Mouse (Mus musculus) embryonic facial prominence, embryonic 10.5 days (tissue): ENCODE measurements around the gene Snrnp25. TPM values are rescaled to one million over a fixed set of nuclear protein-coding genes. Genes with fewer than 3 reads are reported as not detected.
"Not testable (repeated sequence)": the region's sequence is repeated elsewhere in the genome, so short reads cannot be mapped to it uniquely, and the experiment has no call there.

Experiments
- DNase-seq: peaks from one replicate; pipeline ENCODE4 v3.0.0-alpha.2; 2017; ENCODE audit warnings: low spot score
- H3K27ac ChIP-seq: fragments of 300-500 bp; sonication (generic); replicated peaks from 2 replicates; pipeline ENCODE4 v1.5.1; 2016; ENCODE audit warnings: mild to moderate bottlenecking
- H3K27me3 ChIP-seq: fragments of 300-500 bp; sonication (generic); replicated peaks from 2 replicates; pipeline ENCODE4 v1.6.1; 2016; ENCODE audit warnings: low read depth, mild to moderate bottlenecking; ENCODE audit not compliant: poor library complexity, severe bottlenecking
- H3K36me3 ChIP-seq: fragments of 300-500 bp; sonication (generic); replicated peaks from 2 replicates; pipeline ENCODE4 v1.6.1; 2016; ENCODE audit warnings: mild to moderate bottlenecking, moderate library complexity
- H3K4me1 ChIP-seq: fragments of 300-500 bp; sonication (generic); 2 replicates; pipeline ENCODE4 v1.6.1; 2016
- H3K4me3 ChIP-seq: fragments of 300-500 bp; sonication (generic); 2 replicates; pipeline ENCODE4 v1.5.1; 2016; ENCODE audit warnings: mild to moderate bottlenecking, moderate library complexity
- H3K9me3 ChIP-seq: fragments of 300-500 bp; sonication (generic); 2 replicates; pipeline ENCODE4 v1.6.1; 2016; ENCODE audit warnings: mild to moderate bottlenecking
- WGBS: fragments of 180-500 bp; shearing (Covaris S2); methylation state at CpG from one replicate; pipeline ENCODE4 v1.1.7; 2016; 5-methylcytosine and 5-hydroxymethylcytosine counted together
- polyA plus RNA-seq: library from polyadenylated mRNA; unstranded; fragments of >200 nt; fragmentation: Nextera tagmentation; extraction: Ambion mirVana; gene quantifications from 2 replicates; pipeline ENCODE4 v1.2.1, GENCODE M21; 2016

Gene Snrnp25
- polyA plus RNA-seq, 1 experiment from 2014 or later = 102 TPM

- no peak overlapping the region for H3K27ac ChIP-seq
- H3K27me3 ChIP-seq = peaks cover 20% of the 10 kb centered on the region
- no peak for DNase-seq
- peaks cover 19% of the 10 kb centered on the region for H3K4me1 ChIP-seq
- H3K9me3 ChIP-seq = no peaks in the 10 kb centered on the region
- no peak overlapping the region for H3K4me3 ChIP-seq
- 69% methylated on average over 14 of the region's 14 CpGs for WGBS
- no peaks in the 10 kb centered on the region for H3K36me3 ChIP-seq
Measured at GRCm38 (mm10) chr11:32198256-32198955, 6.8 kb upstream of the Snrnp25 start.

GRCm38 (mm10) chr11:32199230-32199629, 6.0 kb upstream of the Snrnp25 start:
- no peak for DNase-seq

GRCm38 (mm10) chr11:32200075-32200601, 5.1 kb upstream of the Snrnp25 start, which contains the start of gene Il9r:
Gene Il9r (minus strand): TSS chr11:32200279.
- no peaks in the 10 kb centered on the region for H3K36me3 ChIP-seq
- H3K4me1 ChIP-seq = peaks cover 26% of the 10 kb centered on the region
- no peak within 1 kb of the TSS for H3K27ac ChIP-seq
- DNase-seq = no peak
- WGBS = 78% methylated on average over 10 of the region's 10 CpGs
- H3K4me3 ChIP-seq = no peak within 1 kb of the TSS
- peaks cover 17% of the 10 kb centered on the region for H3K27me3 ChIP-seq
- no peaks in the 10 kb centered on the region for H3K9me3 ChIP-seq

More at GRCm38 (mm10) chr11:32199230-32199629, 6.0 kb upstream of the Snrnp25 start:
- 42% methylated on average over 6 of the region's 6 CpGs for WGBS
- H3K4me3 ChIP-seq = no peak overlapping the region
- H3K36me3 ChIP-seq = no peaks in the 10 kb centered on the region
- H3K27ac ChIP-seq = no peak overlapping the region
- peaks cover 19% of the 10 kb centered on the region for H3K4me1 ChIP-seq
- no peaks in the 10 kb centered on the region for H3K9me3 ChIP-seq
- peaks cover 23% of the 10 kb centered on the region for H3K27me3 ChIP-seq

GRCm38 (mm10) chr11:32200992-32201391, 4.2 kb upstream of the Snrnp25 start:
- Histone ChIP-seq H3K27me3 (peaks cover 17% of the 10 kb centered on the region), H3K4me1 (peaks cover 28% of the 10 kb centered on the region)
- not testable (repeated sequence) for DNase-seq, H3K9me3 ChIP-seq, H3K4me3 ChIP-seq, H3K36me3 ChIP-seq, H3K27ac ChIP-seq
- 64% methylated on average over 1 of the region's 1 CpGs for WGBS

GRCm38 (mm10) chr11:32201922-32202685, 3.1 kb upstream of the Snrnp25 start:
- no peaks in the 10 kb centered on the region for H3K9me3 ChIP-seq
- H3K27me3 ChIP-seq = peaks cover 17% of the 10 kb centered on the region
- H3K4me3 ChIP-seq = no peak overlapping the region
- H3K4me1 ChIP-seq = peaks cover 31% of the 10 kb centered on the region
- WGBS = 80% methylated on average over 11 of the region's 11 CpGs
- no peak for DNase-seq
- H3K36me3 ChIP-seq = peaks cover 4% of the 10 kb centered on the region
- H3K27ac ChIP-seq = no peak overlapping the region

- Histone ChIP-seq H3K9me3 (no peaks in the 10 kb centered on the region), H3K27ac (no peak overlapping the region), H3K4me3 (no peak overlapping the region), H3K4me1 (peaks cover 11% of the 10 kb centered on the region), H3K36me3 (peaks cover 89% of the 10 kb centered on the region), H3K27me3 (no peaks in the 10 kb centered on the region)
- DNase-seq = no peak
- WGBS = 88% methylated on average over 9 of the region's 9 CpGs
Measured at GRCm38 (mm10) chr11:32210623-32211022, 5.4 kb downstream of the Snrnp25 start.

- peaks cover 29% of the 10 kb centered on the region for H3K4me1 ChIP-seq
- no peaks in the 10 kb centered on the region for H3K27me3 ChIP-seq
- DNase-seq = no peak
- peaks cover 61% of the 10 kb centered on the region for H3K36me3 ChIP-seq
- H3K4me3 ChIP-seq = no peak overlapping the region
- H3K27ac ChIP-seq = no peak overlapping the region
- no peaks in the 10 kb centered on the region for H3K9me3 ChIP-seq
- WGBS = 93% methylated on average over 18 of the region's 18 CpGs
Measured at GRCm38 (mm10) chr11:32215372-32216162, 10.4 kb downstream of the Snrnp25 start.

GRCm38 (mm10) chr11:32216851-32217250, 11.6 kb downstream of the Snrnp25 start:
- Histone ChIP-seq H3K36me3 (peaks cover 48% of the 10 kb centered on the region), H3K4me3 (no peak overlapping the region), H3K27ac (no peak overlapping the region), H3K27me3 (no peaks in the 10 kb centered on the region), H3K4me1 (peaks cover 42% of the 10 kb centered on the region), H3K9me3 (no peaks in the 10 kb centered on the region)
- WGBS = 22% methylated on average over 8 of the region's 8 CpGs
- peak; percentile 79 for DNase-seq

- H3K4me1 ChIP-seq = peaks cover 56% of the 10 kb centered on the region
- H3K27ac ChIP-seq = peak overlapping the region; percentile 75
- peaks cover 13% of the 10 kb centered on the region; the same call in 1 of the 2 replicates for H3K27me3 ChIP-seq
- peaks cover 31% of the 10 kb centered on the region for H3K36me3 ChIP-seq
- no peaks in the 10 kb centered on the region for H3K9me3 ChIP-seq
- no peak for DNase-seq
- 0 out of 2 replicates have a peak overlapping the region, but pooled peaks have one; percentile 5 for H3K4me3 ChIP-seq
- 41% methylated on average over 6 of the region's 6 CpGs for WGBS
Measured at GRCm38 (mm10) chr11:32218501-32219050, 13.4 kb downstream of the Snrnp25 start.

GRCm38 (mm10) chr11:32219287-32219686, 14.1 kb downstream of the Snrnp25 start:
- Histone ChIP-seq H3K27ac (no peak overlapping the region), H3K27me3 (peaks cover 17% of the 10 kb centered on the region; the same call in 1 of the 2 replicates), H3K9me3 (no peaks in the 10 kb centered on the region), H3K36me3 (peaks cover 24% of the 10 kb centered on the region), H3K4me1 (peaks cover 63% of the 10 kb centered on the region), H3K4me3 (no peak overlapping the region)
- WGBS = 90% methylated on average over 10 of the region's 10 CpGs
- DNase-seq = no peak

- H3K4me3 ChIP-seq = peak overlapping the region; percentile 91
- peaks cover 78% of the 10 kb centered on the region for H3K4me1 ChIP-seq
- peak overlapping the region; percentile 91 for H3K27ac ChIP-seq
- 31% methylated on average over 10 of the region's 10 CpGs for WGBS
- no peak for DNase-seq
- no peaks in the 10 kb centered on the region for H3K9me3 ChIP-seq
- H3K27me3 ChIP-seq = peaks cover 17% of the 10 kb centered on the region; the same call in 1 of the 2 replicates
- H3K36me3 ChIP-seq = peaks cover 10% of the 10 kb centered on the region
Measured at GRCm38 (mm10) chr11:32220607-32221224, 15.5 kb downstream of the Snrnp25 start.
